Mouse (Mus musculus) left cerebral cortex, postnatal 25 days (tissue): ENCODE data around the gene 5730455P16Rik. TPM values are rescaled to one million over a fixed set of nuclear protein-coding genes. Genes with fewer than 3 reads are reported as not detected.
"Not testable (repeated sequence)": the region's sequence is repeated elsewhere in the genome, so short reads cannot be mapped to it uniquely, and the experiment has no call there.

Source experiments
- DNase-seq, 2 experiments: peaks; one replicate each; pipeline ENCODE4 v3.0.0; 2022; ENCODE audit warnings: low spot score in 2 of 2, mixed read lengths in 1 of 2
- intact Hi-C: fragments of 180-260 bp; cut with DNase I; formaldehyde crosslinking; loops from one replicate; pipeline ENCODE4 v1.15.1; 2025
- total RNA-seq, 2 experiments: library from RNA; stranded (reverse); gene quantifications; 2 replicates each; pipeline ENCODE4 v1.2.3; 2021

5730455P16Rik gene
- total RNA-seq: 10 to 100 TPM; 46.8 to 50.1 TPM

GRCm38 (mm10) chr11:80377712-80378451, at the start of gene 5730455P16Rik:
TSS of gene 5730455P16Rik (minus strand) at chr11:80378034.
- intact Hi-C loops: no loop called here

GRCm38 (mm10) chr11:80426029-80426813, 48.4 kb upstream of the 5730455P16Rik start:
- DNase-seq, intact Hi-C loops: not testable (repeated sequence)

More at GRCm38 (mm10) chr11:80377712-80378451, at the start of gene 5730455P16Rik:
- DNase-seq: peak; percentile 84 to 87

GRCm38 (mm10) chr11:80425247-80425778, 47.5 kb upstream of the 5730455P16Rik start:
- intact Hi-C loops: no loop called here
- no peak for DNase-seq

- intact Hi-C loops: no loop called here
- DNase-seq: no peak
Observed at GRCm38 (mm10) chr11:80424691-80425090, 46.9 kb upstream of the 5730455P16Rik start.

- no peak for DNase-seq
- intact Hi-C loops: no loop called here
Observed at GRCm38 (mm10) chr11:80421421-80422047, 43.7 kb upstream of the 5730455P16Rik start.

- no peak for DNase-seq
- intact Hi-C loops: no loop called here
Observed at GRCm38 (mm10) chr11:80420202-80420984, 42.6 kb upstream of the 5730455P16Rik start.

GRCm38 (mm10) chr11:80419743-80420142, 41.9 kb upstream of the 5730455P16Rik start:
- intact Hi-C loops: no loop called here

GRCm38 (mm10) chr11:80417085-80417484, 39.3 kb upstream of the 5730455P16Rik start:
- no peak for DNase-seq
- intact Hi-C loops: no loop called here

More at GRCm38 (mm10) chr11:80419743-80420142, 41.9 kb upstream of the 5730455P16Rik start:
- no peak for DNase-seq

- intact Hi-C loops: no loop called here
- DNase-seq: no peak
Observed at GRCm38 (mm10) chr11:80410377-80410776, 32.5 kb upstream of the 5730455P16Rik start.

- DNase-seq, intact Hi-C loops: not testable (repeated sequence)
Observed at GRCm38 (mm10) chr11:80407878-80408277, 30.0 kb upstream of the 5730455P16Rik start.

- DNase-seq: no peak
- intact Hi-C loops: loop anchor here (5.0 kb wide), 1 partner anchor 46 kb away; no protein-coding TSS in a partner anchor
Observed at GRCm38 (mm10) chr11:80396617-80397016, 18.8 kb upstream of the 5730455P16Rik start.

GRCm38 (mm10) chr11:80395930-80396329, 18.1 kb upstream of the 5730455P16Rik start:
- intact Hi-C loops: loop anchor here (5.0 kb wide), 1 partner anchor 46 kb away; no protein-coding TSS in a partner anchor
- no peak for DNase-seq

- intact Hi-C loops: no loop called here
- DNase-seq: no peak
Observed at GRCm38 (mm10) chr11:80391407-80392120, 13.7 kb upstream of the 5730455P16Rik start.

GRCm38 (mm10) chr11:80389885-80390284, 12.1 kb upstream of the 5730455P16Rik start:
- no peak for DNase-seq
- intact Hi-C loops: no loop called here

GRCm38 (mm10) chr11:80386790-80387189, 9.0 kb upstream of the 5730455P16Rik start:
- intact Hi-C loops: no loop called here
- no peak for DNase-seq

- intact Hi-C loops: no loop called here
- no peak for DNase-seq
Observed at GRCm38 (mm10) chr11:80385055-80385454, 7.2 kb upstream of the 5730455P16Rik start.

GRCm38 (mm10) chr11:80384461-80384860, 6.6 kb upstream of the 5730455P16Rik start:
- intact Hi-C loops: no loop called here
- no peak for DNase-seq

GRCm38 (mm10) chr11:80383626-80384046, 5.8 kb upstream of the 5730455P16Rik start:
- intact Hi-C loops: no loop called here
- no peak for DNase-seq
